Mouse (Mus musculus): ENCODE results near the gene Zbtb38.

The Zbtb38 gene

DNA sequence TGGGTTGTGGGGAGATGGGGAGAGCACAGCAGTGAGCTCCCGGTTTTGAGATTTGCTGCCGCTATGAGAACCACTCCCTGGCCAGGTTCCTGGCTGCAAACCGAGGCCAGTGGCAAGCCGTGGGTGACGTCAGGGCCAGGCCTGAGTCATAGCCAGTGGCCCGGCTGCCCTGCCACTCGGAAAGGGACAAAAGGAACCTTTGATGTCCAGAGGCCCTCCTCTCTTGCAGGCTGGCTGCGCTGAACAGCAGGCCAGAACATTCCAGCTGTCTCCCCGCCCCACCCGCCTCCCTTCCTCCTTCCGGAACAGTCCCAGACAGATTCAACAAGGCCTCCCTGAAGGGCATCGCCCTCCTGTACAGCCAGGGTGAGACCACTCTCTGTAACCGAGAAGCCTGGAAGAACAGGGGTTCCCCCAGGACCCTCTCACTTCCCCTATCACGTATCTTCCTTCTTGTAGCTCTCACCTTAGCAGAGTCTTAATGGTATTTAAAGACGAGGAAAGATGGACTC lies at the start of gene Zbtb38:
TSS of gene Zbtb38 (minus strand) at position 229 of the 512 bp plus-strand sequence.
- no peak for DNase-seq (ENCODE audit: low read depth, low spot score)

DNA sequence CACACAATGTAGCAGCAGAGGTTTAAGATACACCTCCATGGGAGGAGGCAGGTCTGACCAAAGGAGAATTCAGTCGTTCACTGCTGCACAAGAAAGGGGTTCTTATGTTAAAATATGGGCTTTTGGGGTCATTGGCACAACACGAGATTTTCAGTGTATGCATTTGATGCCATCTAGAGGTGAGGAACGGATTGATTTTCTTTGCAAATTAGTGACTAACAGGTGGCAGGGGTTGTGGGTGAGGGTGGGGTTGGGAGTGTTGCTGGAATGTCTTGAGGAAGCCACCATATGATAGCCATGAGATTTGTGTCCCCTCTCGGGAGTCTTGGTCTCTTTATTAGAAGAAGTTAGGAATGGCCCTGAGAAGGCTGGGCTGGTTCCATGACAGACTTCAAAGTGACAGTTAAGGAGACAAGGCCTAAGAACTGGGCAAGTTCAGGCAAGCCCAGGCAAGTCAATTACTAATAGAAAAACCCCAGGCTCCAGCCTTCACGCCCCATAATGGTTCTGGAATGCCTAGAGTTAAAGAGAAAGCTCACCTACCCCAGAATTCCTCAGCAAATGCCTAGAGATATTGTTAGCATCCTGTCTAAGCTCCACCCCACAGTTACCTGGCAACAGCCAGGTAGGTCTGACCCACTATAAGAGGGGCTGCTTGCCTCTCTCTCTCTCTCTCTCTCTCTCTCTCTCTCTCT lies 47.6 kb upstream of the Zbtb38 start:
- peak; percentile 51 for DNase-seq (ENCODE audit: low read depth, low spot score)

DNA sequence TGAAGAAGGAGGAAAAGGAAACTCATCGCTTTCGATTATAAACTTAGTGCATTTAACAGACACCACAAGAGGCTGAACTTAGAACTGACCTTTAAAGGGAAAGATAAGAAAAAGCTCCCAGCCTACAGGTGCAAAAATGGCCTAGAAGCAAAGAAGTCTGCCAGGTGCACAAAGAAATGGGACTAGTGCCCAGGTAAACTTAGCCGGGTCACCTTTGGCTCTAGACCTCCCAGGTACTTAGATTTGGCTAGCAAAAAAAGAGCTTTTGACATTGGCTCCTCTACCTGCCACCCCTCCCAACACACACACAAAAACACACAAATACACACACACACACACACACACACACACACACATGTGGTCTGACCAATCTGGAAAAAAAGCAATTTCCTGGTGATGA lies 44.7 kb upstream of the Zbtb38 start:
- DNase-seq (ENCODE audit: low read depth, low spot score), result no peak

DNA sequence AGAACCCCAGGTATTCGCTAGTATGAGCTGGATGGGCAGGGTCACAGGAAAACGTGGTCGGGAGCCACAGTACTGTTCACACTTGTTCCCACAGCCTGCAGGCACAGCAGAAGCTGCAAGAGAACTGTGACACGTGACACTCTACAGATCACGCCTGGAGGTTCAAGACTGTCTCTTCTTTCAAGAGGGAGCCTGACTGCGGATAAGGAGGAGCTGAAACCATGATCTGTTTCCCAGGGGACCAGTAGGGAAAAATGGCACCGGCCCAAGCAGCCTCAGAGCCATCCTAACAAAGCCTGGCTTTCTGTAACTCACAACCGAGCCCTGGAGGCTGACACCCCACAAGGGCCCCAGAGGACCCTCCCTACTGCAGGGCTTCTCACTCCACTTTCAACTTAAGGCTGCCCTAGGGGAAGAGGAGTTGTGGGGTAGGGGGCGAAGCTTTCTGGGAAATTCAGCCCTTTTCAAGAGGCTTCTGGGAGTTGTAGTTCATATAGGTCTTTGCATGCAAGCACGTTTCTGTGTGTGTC lies 42.8 kb upstream of the Zbtb38 start:
- DNase-seq (ENCODE audit: low read depth, low spot score), result peak; percentile 45

DNA sequence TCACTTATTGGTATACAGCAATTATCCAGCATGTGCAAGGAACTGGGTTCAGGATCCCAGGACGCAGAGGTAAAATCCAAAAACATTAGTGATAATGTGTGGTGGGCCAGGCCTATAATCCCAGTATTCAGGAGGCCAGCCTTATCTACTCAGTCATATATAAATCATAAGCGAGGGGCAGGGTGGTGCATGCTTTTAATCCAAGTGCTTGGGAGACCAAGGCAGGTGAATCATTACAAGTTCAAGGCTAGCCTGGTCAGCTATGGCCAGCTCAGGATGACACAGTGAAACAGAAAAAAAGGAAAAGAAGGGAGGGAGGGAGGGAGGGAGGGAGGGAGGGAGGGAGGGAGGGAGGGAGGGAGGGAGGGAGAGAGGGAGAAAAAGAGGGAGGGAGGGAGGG lies 42.0 kb upstream of the Zbtb38 start:
- DNase-seq (ENCODE audit: low read depth, low spot score), result no peak

DNA sequence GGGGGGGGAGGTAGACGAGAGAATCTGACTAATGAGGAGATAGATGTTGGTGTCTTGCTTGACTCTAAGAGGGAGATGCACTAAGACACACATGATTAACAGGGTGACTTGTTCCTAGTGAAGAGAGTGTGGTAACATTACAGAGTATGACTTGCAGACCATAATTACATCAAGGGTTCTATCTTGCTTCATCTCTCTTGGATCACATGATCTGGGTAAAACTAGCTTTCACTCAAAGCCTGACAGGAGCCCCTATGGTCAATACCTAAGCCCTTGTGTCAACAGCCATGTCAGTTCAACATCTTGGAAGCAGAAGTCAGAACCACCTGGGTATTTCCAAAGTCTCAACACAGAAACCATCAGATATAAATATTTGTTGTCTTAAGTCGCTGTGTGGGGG lies 39.9 kb upstream of the Zbtb38 start:
- DNase-seq (ENCODE audit: low read depth, low spot score), result no peak

DNA sequence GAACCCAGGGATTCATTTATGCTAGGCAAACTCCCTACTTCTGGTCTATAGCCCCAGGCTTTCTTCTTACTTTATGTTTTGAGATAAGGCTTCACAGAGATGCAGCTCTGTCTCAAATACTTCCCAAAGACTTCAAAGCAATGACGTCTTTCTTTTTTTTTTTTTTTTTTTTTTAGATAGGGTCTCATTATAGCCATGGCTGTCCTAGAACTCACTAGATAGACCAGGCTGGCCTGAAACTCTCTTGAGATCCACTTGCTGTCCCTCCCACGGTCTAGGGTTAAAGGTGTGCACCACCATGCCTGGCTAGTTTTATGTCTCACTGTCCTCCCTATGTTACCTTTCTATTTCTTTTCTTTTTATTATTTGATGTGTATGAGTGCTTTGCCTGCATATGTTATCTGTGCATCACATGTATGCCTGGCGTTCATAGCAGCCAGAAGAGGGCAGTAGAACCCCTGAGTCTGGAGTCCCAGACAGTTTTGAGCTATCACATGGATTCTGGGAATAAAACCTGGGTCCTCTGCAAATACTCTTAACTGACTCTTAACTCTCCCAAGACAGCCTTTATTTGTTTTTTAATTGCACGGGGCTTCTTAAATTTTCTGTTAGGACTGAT lies 37.9 kb upstream of the Zbtb38 start:
- DNase-seq (ENCODE audit: low read depth, low spot score), result peak; percentile 15

DNA sequence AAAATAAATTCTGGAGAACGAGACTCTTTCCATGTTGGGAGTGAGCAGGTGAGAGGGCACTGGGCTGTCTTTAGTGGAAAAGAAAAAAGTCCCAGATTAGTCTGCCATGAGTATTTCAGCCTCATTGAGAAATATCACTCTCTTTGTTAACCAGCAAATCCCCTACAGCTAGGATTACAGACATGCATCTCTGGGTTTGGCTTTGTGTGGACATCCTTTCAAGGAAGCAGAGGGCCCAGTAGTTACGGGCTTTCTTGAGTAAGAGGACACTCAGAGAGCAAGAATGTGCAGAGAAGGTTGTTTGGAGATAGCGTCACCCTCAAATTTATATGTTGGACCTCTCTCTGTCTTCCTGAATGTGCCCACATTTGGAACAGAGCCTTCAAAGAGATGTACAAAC lies 37.3 kb upstream of the Zbtb38 start:
- no peak for DNase-seq (ENCODE audit: low read depth, low spot score)

DNA sequence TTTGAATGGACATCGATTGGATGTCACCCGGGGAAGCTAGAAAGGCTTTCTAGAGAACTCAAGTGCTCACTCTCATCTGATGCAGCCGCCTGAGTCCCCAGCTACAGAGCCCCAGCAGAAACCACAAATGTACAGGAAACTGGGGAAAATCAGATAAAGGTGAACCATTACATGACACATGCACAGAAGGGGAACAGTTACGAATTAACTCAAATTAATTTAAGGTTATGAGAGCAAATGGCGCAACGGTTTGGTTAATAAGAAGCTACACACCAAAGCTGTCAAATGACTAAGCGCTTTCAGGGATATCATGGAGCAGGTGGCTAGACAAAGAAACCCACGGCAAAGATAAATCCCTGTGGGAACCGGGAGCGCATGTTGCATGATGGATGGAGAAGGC lies 35.2 kb upstream of the Zbtb38 start:
- DNase-seq (ENCODE audit: low read depth, low spot score), result peak; percentile 54

DNA sequence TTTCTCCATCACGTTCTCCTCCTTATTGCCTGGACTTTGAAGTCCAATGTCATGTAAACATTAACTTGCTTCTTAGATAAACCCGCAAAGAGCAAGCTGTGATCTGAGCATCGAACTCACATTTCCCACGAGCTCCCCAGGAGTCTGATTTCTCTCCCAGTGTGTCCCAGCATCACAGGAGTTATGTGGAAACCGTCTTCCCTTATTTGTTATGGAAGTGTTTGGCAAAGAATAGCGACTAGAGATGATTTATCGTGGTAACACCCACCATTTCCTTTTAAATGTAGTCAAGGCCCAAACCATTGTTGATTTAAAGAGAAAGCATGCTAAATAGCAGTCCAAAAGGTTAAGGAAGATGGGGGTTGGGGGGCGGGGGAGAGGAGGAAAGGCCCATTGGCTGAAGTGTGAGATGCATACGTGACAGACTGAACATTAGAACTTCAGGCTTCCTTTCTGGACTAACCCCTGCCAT lies 33.3 kb upstream of the Zbtb38 start:
- peak; percentile 39 for DNase-seq (ENCODE audit: low read depth, low spot score)

DNA sequence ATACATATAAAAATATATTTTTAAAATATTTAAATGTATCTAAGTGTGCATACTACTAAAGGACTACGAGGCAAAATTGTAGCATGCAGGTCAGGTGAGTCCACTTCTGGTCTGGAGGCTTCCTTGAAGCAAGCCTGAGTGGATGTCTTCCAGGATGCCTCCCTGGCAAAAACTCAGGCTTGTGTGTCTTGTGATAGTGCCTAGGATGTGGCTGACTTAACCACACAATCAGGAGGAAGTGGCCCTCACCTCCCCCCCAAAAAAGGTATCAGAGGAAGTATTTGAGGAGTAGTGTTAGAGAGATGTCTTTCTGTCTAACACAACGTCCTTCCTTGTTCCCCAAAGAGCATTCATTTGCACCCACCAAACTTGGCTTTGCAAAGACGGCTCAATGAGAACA lies 32.6 kb upstream of the Zbtb38 start:
- peak; percentile 64 for DNase-seq (ENCODE audit: low read depth, low spot score)

DNA sequence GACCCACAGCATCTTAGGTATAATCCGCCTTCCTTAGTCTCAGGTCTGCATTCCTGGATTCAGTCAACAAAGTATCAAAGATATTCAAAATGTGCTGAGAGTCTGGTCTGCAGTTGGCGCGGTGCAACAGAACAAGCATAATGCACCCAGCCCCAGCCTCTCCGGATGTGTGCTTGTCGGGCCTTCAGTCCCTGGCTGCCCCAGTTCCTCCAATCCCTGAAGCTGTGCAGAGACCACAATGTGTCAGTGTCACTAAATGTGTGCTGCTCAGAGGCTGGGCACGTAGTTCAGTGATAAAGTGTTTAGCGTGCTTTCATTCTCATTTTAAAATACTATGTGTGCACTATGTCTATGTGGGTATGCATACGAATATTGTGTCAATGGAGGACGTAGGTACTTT lies 31.0 kb upstream of the Zbtb38 start:
- peak; percentile 46 for DNase-seq (ENCODE audit: low read depth, low spot score)

DNA sequence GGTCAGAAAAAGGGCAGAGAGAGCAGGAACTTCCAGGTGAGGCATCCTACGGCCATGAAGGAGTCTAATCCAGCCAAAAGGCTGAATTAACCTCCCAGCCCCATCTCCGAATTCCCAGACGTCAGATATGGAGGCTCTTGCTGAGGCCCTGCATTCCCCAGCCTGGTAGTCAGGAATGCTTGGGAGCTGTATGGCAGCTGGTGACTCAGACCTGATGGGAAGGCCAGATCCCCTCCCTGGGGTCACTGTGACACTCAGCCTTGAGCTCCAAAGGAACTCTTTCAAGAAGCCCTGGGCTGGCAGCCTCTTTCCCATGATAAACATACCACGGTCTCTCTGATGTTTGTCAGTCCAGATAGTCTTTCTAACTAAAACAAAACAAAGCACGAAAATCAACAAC lies 30.6 kb upstream of the Zbtb38 start:
- DNase-seq (ENCODE audit: low read depth, low spot score), result no peak

DNA sequence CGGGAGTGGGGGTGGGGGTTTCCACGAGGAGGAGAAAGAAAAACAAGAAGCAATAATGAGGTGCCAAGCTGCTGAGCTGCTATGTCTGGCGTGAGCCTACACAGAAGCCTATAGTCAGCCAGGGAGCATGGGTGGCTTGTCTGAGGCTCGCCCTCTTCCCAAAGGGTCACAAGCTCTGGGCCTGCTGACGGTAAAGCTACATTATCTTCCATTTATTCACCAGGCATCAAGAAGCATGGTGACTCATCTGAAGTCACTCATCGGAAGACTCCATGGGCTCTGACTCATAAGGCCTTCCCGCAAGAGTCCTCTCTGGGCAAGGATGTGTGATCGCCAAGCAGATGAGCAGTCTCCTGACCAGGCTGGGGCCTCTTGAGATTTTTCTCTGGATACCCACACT lies 29.4 kb upstream of the Zbtb38 start:
- peak; percentile 49 for DNase-seq (ENCODE audit: low read depth, low spot score)

DNA sequence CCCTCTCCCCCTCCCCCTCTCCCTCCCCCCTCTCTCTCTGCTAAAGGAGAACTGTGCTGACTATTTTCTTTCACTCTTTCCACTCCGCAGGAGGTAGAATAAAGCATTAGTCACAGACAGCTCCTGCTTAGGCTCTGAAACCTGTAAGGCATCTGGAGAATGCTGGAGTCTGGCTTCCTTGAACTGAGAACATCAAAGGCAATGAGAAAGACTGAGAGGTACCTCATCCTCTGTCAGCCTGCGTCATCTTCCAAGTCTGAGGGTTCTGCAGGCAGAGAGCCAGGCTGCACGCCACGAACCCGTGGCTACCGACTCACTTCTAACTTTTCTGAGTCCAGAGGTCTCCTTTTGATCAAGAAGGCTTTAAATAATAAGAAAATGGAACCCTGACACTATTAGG lies 20.5 kb upstream of the Zbtb38 start:
- peak; percentile 84 for DNase-seq (ENCODE audit: low read depth, low spot score)

DNA sequence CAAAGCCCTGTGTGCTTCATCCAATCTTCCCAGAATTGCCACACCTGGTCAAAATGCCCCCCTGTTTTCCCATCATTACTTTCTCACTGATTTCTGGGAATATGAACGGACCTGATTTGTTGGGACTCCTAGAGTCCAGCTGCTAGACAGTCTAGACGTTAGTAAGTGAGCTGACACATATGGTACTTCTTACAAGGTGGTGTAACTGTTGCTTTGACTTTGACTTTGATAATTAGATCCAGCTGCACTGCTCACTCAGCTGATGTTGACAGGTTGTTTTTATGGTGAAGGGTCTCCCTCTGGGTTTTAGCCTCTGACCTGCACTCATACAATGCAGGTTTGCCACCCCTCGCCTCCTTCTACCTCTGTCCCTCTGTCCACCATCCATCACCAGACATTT lies 17.8 kb upstream of the Zbtb38 start:
- no peak for DNase-seq (ENCODE audit: low read depth, low spot score)

DNA sequence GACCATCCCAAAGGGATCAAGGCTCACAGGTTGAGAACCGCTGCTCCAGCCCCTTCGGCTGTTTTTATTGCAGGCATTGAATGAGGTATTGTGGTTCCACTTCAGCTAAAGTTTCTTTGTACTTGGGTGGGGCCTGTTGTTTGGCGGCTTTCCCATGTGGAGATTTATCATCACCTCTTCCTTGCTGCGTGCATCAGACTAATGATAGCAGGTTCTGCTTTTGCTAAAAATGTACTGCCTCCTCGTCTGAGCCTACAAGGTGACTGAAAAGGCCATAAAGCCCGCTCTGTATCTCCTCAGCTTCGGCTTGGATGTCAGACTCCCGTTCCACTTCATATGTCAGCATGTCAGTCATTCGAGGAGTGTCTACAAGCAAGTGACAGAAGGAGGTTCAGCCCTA lies 17.0 kb upstream of the Zbtb38 start:
- no peak for DNase-seq (ENCODE audit: low read depth, low spot score)

DNA sequence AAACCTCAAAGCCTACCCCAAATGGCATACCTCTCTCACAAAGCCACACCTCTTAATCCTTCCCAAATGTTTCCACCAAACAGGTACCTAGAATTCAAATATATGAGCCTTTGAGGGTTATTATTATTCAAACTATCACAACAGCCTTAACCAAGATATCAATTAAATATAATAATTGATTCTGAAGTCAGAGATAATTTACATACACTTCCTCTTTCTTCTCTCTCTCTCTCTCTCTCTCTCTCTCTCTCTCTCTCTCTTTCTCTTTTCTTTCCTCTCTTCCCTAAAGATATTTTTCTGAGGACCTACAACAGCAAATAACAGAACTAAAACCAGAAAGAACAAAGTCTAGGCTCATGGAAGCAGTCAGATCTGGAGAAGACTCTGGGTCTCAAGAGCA lies 15.2 kb upstream of the Zbtb38 start:
- no peak for DNase-seq (ENCODE audit: low read depth, low spot score)

DNA sequence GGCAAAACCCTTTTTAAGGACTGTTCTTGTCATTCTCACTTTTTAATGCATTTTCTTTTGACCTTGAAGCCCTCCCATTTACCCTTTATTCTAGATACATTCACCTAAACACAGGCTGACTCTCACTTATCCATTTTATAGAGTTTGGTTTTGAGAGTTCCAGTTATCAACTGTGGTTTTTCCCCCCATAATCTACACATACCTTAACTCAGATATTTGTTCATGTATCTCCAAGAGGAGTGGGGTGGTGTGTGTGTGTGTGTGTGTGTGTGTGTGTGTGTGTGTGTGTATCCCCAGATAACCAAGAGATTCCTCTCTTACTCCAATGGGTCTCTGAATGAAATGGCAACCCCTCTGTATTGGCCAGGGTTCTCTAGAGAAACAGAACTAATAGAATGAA lies 13.4 kb upstream of the Zbtb38 start:
- DNase-seq (ENCODE audit: low read depth, low spot score), result no peak

DNA sequence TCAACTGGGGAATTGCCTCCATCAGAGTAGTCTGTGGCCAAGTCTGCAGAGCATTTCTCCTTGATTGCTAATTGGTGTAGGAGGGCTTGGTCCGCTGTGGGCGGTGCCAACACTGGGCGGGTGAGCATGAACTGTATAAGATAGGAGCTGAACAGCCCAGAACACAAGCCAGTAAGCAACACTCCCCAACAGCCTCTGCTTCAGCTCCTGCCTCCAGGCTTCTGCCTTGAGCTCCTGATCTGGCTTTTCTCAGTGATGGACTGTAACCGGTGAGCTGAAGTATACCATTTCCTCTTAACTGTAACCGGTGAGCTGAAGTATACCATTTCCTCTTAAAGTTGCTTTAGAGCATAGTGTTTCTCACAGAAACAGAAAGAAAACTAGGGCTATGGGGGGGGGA lies 12.8 kb upstream of the Zbtb38 start:
- DNase-seq (ENCODE audit: low read depth, low spot score), result peak; percentile 50

DNA sequence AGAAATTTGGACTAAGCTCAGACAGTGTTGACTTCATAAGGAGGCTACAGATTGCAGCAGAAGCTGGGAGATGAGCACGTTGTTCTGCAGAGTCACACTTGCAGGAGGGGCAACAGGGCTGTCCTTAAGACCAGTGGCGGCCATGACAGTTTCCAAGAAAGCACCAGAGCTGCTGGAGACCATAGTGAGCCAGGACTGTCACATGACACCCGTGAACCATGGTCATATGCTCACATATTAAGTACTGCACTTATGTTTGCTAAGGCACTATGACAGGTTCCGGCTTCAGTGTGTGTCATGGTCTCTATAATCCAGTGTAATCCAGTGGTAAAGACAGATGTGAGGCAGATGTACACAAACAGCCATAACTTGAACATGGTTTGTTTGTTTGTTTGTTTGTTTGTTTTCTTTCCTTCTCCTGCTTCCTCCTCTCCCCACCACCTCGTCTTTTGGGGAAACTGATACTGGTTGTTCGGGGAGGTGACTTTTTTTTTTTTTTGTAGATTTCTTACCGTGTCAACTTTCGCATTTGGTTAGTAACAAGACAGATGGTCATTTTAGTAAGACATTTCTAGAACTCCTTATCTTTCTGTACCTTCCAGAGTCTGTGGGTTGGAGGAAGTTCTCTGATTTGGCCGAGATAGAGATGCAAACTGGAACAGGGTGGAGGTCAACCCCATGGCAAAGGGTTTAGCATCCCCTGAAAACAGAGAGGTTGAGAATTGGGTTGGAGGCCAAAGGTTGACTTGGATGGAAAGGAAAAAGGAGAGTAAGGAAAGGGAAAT lies 11.4 kb upstream of the Zbtb38 start:
- DNase-seq (ENCODE audit: low read depth, low spot score), result no peak

DNA sequence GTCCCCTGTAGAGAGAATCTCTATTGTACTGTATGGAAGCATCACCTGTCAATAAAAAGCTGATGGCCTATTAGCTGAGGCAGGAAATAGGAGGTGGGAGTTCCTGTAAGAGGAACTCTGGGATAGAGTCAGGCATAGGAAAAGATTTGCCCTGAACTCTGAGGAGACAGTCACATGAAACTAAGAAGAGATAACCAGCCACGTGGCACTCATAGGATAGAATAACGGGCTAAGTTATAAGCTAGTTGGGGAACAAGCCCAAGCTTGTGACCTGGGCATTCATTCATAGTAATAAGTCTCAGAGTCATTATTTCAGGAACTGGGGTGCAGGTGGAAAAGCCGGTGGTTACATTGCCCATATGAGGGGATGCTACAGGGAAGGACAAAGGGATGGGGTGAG lies 10.4 kb upstream of the Zbtb38 start:
- DNase-seq (ENCODE audit: low read depth, low spot score), result no peak
